In the genomic region with DNA sequence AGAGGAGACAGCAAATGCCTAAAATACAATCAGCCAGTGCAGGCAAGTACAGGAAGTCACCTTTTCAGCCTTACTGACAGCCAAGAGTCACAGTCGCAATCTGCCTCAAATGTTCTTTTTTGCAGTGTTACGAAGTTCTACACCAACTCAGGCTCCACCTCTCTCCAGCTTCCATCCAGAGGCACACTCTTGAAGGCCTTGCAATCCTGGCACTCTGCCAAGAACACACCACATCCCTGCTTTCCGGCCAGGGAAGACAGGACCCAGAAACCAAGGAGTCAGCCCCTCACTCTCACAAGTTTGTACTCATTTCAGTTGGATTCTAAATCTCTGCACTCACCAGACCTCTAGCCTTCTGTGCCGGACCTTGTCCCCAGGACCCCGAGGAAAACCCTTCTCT, we compare ENCODE assay signal across 11 mouse cellular contexts.
DNase-seq lines count a peak whose midpoint lies in the region; ATAC-seq lines count a peak whose summit lies in the region.
"Had no signal": no experiment of that assay in that cellular context is flagged by ENCODE, and none has a peak within 500 bp of the region (broad histone marks: within the 10 kb centered on the region; RNA-seq: fewer than 3 reads in every experiment).

No protein-coding gene starts in this region.

- no peak for ATAC-seq in kidney, embryonic 15.5 days (replicated peaks; ENCODE audit: low FRiP score)

- H3K27ac ChIP-seq in kidney, embryonic 15.5 days: no peak overlapping the region
- H3K27ac ChIP-seq: limb, embryonic 12.5 days; neural tube, embryonic 12.5 days had no signal

- 52% methylated on average over 5 of the region's 5 CpGs for WGBS in kidney, embryonic 15.5 days

- H3K27me3 ChIP-seq in kidney, embryonic 15.5 days: no peaks in the 10 kb centered on the region
- H3K27me3 ChIP-seq: limb, embryonic 12.5 days; neural tube, embryonic 12.5 days had no signal

- H3K4me3 ChIP-seq in kidney, embryonic 15.5 days (replicated peaks): no peak overlapping the region
- H3K4me3 ChIP-seq: limb, embryonic 12.5 days; neural tube, embryonic 12.5 days had no signal

- H3K4me2 ChIP-seq in kidney, embryonic 15.5 days: no peak overlapping the region
- H3K4me2 ChIP-seq: limb, embryonic 12.5 days; neural tube, embryonic 12.5 days had no signal

- no peaks in the 10 kb centered on the region for H3K9me3 ChIP-seq in kidney, embryonic 15.5 days (replicated peaks)
- H3K9me3 ChIP-seq: limb, embryonic 12.5 days; neural tube, embryonic 12.5 days had no signal

- DNase-seq in kidney, adult 11 months: peak; percentile 41
- peak; percentile 64 for DNase-seq in adrenal gland, adult 2 months
- DNase-seq in heart, postnatal 14 days: peak; percentile 37 to 65
- peak; percentile 12 for DNase-seq in naive thymus-derived CD4-positive, alpha-beta T cell, adult 2 months (ENCODE audit: low read depth)
- DNase-seq in cerebellum, adult 11-12 months: no peak
- no peak for DNase-seq in thymus, postnatal 0 days (ENCODE audit: low spot score)
- DNase-seq in thymus, postnatal 4 days: no peak
- DNase-seq: thymus, adult 2 months had no signal

- no peaks in the 10 kb centered on the region for H3K36me3 ChIP-seq in kidney, embryonic 15.5 days
- H3K36me3 ChIP-seq: limb, embryonic 12.5 days; neural tube, embryonic 12.5 days had no signal

- no peak overlapping the region for H3K9ac ChIP-seq in kidney, embryonic 15.5 days
- H3K9ac ChIP-seq: limb, embryonic 12.5 days; neural tube, embryonic 12.5 days had no signal

- intact Hi-C loops in heart, postnatal 14 days (cut with DNase I): loop anchor here (5.0 kb wide), 2 partner anchors 146 to 296 kb away; no protein-coding TSS in a partner anchor

- H3K4me1 ChIP-seq in kidney, embryonic 15.5 days: peaks cover 25% of the 10 kb centered on the region
- H3K4me1 ChIP-seq: neural tube, embryonic 12.5 days had no signal

Comparison
In these comparisons a context has a peak if more than half of its experiments do, and no peak if none do; other contexts are left out.
1. DNase-seq: peak in kidney, adult 11 months (single experiment), adrenal gland, adult 2 months (single experiment), heart, postnatal 14 days (2 of 2) and naive thymus-derived CD4-positive, alpha-beta T cell, adult 2 months (single experiment); none in cerebellum, adult 11-12 months (single experiment), thymus, postnatal 0 days (single experiment) and thymus, postnatal 4 days (single experiment).